Mouse (Mus musculus): Measurements from ENCODE around the gene H3f3a.
A peak's percentile ranks its signal among the peaks of the same experiment; 100 is the strongest.

H3f3a gene

DNA sequence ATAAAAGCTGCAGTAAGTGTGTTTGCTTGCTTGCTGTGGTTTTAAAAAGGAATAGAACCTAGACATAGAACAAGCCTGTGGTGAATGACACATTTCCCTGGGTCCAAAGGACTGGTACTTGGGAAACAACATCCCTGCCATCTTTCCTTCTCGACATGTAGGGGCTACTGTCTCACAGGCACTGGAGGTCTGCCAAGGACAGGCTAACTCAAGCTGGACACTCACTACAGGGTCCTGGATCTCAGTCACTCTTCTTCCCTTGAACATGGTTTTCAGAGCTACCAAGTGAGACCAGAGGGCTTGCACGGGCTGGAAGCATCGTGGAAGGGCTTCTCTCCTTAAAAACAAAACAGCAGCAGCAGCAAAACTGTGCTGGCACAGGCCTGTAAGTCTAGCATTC lies 10.0 kb upstream of the H3f3a start:
- DNase-seq (ENCODE audit: extremely low read depth, insufficient read length, low spot score), result no peak

DNA sequence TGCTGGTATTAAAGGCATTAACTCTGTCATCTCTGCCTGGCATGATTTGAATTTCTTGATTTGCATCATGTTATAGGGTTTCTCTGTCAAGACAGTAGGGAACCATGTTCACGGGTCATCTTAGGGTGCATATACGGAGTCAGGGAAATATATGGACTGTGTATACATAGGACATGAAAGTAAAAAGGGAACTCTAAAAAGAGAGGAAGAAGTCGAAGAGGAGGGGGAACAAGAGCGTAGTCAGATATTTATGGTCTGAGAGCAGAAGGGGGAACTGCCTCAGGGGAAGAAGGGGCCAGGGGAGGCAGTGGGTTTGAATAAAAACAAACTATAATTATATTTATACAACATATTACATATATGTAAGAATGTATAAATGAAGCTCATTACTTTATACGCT lies 8.5 kb upstream of the H3f3a start:
- no peak for DNase-seq (ENCODE audit: extremely low read depth, insufficient read length, low spot score)

DNA sequence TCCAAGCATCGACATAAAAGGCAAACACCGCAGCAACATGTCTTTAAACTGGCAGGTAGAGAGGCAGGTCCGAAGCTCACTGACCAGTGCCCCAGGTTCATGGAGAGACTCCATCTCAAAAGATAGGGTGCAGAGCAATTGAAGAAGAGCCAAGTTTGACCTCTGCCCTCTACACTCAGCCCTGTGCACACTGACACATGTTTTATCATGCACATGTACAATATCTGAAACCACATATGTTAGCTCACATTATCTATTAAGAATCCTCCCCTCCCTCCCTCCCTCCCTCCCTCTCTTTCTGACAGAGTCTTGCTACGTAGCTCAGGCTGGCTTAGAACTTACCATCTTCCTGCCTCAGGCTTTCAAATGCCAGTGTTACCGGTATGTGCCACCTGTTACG lies 7.4 kb upstream of the H3f3a start:
- no peak for DNase-seq (ENCODE audit: extremely low read depth, insufficient read length, low spot score)

DNA sequence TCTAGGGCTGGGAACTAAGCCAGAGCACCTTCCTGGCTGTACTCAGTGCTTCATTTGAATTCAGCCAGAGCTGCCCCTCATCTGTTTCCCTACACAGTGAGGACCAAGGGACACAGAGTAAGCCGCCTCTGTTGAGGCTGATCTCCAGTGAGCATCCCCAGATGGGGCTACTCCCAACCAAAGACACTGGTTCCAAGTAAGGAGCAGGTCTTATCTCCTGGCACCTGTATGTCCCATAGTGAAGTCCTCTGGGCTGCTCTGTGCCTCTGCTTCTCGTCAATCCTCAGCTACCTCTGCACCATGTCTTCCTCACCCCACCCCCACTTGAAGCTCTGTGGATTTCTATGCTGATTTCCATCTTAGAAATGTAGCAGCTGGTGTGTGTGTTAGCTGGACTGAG lies 4.3 kb upstream of the H3f3a start:
- no peak for DNase-seq (ENCODE audit: extremely low read depth, insufficient read length, low spot score)

DNA sequence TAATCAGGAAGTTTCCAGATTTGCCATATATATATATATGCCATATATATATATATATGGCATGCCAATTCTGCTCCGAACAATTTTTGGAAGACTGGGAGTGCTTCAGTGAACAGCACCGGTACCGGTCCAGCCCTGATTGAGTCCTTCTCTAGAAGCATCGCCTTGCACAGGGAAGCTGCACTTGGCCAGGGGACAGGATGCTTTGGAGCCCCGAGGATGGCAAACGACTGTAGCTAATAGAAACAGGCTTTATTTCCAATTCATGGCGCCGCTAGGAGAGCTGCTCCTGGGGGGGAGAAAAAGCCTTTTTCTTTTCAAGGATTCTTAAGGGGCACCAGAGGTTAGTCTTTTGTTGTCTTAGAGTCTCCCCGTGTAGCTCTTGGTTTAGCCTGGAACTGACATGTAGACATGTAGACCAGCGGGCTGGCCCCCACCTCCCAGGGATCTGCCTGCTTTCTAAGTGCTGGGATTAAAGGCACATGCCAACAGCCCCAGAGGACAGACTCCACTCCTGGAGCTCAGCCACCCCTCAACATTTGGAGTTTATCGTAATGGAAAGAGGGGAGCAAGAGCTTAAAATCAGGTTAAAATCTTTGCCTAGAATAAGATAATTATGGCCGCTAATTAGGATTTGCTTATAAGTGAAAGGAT lies 1.8 kb upstream of the H3f3a start:
- DNase-seq (ENCODE audit: extremely low read depth, insufficient read length, low spot score), result no peak

DNA sequence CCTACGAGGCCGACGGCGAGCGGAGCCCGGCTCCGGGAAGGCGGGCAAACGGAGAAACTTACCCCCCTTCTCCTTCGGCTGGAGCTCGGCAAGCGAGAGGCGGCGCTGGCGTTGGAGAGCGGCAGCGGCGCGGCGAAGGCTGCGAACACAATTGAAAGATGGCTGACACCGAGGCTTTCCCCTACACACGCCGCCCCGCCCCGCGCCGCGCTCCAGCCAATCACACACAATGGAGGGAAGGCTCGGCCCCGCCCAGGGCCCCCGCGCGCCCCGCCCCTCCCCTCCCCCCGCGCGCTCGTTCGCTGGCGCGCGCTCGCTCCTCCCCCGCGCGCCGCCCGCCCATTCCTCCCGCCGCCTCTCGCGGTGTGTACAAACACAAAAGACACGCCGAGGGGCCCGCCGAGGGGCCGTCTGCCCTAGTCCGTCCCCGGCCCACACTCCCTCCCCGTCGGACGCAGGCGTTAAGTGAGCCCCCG lies 296 bp downstream of the H3f3a start:
- DNase-seq (ENCODE audit: extremely low read depth, insufficient read length, low spot score), result peak; percentile 88

DNA sequence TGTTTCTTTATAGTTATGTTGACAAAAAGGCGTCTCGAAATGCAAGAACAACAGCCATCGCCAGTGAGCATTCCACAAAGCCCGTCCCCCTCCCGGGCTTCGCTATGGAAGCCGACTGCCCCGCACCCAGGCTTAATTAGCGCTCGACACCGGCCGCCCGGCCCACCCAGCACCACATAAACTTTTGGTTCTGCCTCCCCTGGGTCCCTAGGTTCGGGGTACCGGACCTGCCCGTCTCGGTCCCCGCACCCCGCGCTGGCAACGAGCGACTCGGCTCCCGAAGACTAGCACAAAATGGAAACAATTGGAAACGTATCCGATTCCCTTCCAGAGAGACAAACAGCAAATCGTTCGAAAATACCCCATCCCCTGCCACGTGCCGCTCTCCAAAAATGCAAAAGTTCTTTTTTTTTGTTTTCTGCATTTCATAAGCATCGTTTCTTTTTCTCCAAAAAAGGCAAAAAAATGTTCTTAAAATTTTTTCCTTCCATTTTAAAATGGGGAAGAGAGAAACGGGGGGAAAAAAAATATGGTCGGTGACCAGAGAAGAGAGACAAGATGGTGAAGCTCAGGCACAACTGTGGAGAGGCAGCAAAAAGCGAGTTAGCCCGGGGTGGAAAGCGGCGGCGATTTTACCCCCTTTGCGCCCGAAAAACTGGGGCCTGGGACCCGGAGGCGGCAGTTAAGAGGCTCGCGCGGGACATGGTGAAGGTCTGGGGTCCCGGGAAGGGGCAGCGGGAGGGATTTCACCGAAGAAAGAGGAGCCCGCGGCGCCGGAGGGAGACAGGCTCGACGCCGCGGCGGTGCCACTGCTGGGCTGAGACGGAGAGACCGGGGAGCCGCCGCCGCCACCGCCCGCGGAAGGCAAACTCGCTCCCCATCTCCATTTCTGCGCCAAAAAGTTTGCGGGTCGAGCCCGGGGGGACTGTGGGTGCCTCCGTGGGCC lies 1.0 kb downstream of the H3f3a start:
- DNase-seq (ENCODE audit: extremely low read depth, insufficient read length, low spot score), result peak; percentile 70

DNA sequence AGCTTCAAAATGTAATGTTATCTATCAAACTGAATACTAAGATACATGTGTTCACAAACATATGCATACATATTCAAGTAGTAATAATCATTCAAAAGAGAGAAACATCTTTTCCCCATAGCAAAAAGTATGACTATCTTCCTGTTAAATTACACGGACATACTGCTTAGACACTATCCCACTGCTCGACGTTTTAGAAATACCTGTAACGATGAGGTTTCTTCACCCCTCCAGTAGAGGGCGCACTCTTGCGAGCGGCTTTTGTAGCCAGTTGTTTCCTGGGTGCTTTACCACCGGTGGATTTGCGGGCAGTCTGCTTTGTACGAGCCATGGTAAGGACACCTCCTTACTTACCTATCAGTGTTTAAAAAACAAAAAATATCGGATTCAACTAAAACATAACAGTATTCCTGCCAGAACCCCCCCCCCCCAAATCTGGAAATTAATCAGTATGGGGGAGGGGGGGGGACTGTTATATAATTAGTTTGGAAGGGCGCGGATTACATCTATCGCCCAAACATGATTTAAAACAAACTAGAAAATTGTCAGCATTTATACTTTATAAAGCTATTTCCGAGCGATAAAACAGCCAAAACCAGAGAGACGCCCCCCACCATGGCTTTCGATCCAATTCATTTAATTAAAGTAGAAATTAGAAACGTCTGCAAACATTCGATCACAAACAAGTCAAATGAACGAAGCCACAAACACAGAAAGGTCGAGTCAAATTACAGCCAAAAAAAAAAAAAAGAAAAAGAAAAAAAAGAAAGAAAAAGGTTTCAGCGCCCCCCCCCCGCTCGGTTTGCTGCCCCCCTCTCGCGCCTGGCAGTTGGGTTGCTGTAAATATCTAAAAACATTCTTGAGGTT lies 1.9 kb downstream of the H3f3a start:
- no peak for DNase-seq (ENCODE audit: extremely low read depth, insufficient read length, low spot score)

DNA sequence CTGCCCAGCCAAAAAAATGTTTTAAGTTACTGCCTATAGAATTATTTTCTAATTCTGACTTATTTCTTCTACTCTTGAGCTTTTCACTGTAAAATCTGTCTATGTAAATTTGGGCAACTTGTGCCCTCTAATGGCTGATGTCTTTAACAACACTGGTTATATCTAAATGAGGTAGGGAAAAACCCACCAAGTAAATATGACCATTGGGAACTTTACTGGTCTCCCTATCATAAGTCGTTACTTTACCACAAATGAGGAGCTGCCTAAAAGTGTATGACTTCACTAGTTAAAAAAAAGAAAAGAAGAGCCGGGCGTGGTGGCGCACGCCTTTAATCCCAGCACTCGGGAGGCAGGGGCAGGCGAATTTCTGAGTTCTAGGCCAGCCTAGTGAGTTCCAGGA lies 2.8 kb downstream of the H3f3a start:
- peak; percentile 31 for DNase-seq (ENCODE audit: extremely low read depth, insufficient read length, low spot score)

DNA sequence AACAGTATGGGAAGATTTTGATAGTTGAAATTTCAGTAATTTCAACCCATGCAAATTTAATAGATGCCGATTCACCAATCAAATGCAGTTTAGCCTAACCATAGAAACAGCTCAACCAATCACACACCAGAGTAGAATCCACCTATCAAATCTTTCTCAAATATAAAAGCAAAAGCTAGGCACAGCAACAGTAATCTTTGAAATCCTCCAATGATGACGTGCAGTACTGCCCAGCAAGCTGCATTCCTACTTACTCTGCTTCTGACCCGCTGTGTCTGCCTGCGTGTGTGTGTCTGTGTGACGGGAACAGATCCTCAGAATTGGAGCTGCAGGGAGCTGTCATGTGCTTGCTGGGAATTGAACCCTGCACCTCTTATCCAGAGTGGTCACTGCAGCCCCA lies 4.9 kb downstream of the H3f3a start:
- no peak for DNase-seq (ENCODE audit: extremely low read depth, insufficient read length, low spot score)

DNA sequence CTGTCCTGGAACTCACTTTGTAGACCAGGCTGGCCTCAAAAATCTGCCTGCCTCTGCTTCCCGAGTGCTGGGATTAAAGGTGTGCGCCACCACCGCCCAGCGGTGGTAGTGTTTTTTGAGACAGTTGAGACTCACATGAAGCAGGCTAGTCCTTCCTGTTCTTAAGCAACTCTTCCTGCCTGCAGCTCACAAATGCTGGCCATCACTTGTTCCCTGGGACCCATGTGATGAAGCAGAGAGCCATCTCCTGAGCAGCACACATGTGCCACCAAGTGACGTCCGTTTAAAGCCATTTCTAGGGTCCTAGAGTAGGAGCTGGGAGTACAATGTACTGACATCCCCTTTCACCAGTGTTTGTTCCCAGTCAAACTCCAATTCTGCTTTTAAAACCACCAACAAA lies 9.9 kb downstream of the H3f3a start:
- DNase-seq (ENCODE audit: extremely low read depth, insufficient read length, low spot score), result no peak

DNA sequence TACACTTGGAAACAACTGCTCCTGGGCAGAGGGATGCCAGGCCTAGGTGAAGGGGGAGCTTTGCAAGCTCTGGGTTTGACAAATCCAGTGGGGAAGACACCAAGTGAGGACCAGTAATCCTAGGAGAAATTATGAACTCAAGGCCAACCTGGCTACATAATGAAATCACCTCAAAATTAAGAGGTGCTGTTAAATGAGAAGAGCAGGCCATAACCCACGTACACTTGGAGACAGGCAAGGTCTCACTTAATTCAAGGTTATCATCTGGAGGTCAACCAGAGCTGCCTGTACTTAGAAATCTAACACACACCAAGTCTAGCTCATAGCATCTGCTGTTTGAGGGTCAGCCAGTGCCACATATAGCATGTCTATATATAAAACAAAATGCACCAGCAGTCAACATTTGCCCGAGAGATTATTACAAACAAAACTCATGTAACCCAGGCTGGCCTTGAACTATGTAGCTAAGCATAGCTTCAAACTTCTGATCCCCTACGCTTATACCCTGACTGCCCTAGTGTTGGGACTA lies 12.2 kb downstream of the H3f3a start:
- no peak for DNase-seq (ENCODE audit: extremely low read depth, insufficient read length, low spot score)

DNA sequence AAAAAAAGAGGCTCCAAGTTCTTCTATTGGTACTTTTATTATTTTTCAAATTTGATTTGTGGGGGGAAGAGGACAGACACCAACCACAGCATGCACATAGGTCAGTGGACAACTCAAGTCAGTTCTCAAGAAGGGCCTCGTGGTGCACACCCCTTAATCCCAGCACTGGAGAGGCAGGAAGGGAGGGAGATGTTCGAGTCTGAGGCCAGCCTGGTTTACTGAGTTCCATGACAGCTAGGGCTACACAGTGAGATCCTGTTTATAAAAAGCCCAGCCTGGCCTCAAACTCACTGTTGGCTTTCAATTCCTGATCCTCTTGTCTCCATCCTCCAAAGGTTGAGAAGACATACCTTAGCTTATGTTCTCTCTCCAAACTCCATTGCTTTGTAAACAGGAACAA lies 12.9 kb downstream of the H3f3a start:
- DNase-seq (ENCODE audit: extremely low read depth, insufficient read length, low spot score), result no peak

DNA sequence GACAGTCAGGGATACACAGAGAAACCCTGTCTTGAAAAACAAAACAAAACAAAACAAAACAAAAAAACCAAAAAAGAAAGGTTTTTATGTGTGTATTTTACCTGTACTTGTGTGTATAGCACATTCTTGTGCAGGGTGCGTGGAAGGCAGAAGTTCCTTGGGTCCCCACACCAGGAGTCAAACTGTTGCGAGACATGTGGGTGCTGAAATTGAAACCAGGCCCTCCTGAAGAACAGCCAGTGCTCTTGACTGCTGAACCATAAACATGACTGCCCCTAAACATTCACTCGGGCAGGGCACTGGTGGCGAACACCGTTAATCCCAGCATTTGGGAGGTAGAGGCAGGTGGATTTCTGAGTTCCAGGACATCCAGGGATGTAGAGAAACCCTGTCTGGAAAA lies 13.7 kb downstream of the H3f3a start:
- no peak for DNase-seq (ENCODE audit: extremely low read depth, insufficient read length, low spot score)

DNA sequence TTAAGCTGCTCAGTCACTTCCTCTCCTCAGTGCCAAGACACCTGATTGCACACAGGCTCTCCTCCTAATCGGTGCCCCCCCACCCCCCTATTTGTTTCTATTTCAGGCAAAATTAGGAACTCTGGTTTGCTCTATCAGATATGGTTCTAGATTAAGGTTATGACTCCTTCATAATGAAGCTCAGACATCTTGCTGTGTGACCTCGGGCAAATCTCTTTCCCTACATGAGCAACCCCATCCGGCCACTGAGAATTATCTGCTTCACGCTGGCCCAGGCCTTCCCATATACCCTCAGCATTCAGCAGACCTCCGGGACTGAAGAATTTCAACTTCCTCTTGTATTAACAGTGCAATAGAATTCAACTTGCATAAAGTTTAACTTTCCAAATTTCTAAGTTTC lies 14.5 kb downstream of the H3f3a start:
- DNase-seq (ENCODE audit: extremely low read depth, insufficient read length, low spot score), result no peak

DNA sequence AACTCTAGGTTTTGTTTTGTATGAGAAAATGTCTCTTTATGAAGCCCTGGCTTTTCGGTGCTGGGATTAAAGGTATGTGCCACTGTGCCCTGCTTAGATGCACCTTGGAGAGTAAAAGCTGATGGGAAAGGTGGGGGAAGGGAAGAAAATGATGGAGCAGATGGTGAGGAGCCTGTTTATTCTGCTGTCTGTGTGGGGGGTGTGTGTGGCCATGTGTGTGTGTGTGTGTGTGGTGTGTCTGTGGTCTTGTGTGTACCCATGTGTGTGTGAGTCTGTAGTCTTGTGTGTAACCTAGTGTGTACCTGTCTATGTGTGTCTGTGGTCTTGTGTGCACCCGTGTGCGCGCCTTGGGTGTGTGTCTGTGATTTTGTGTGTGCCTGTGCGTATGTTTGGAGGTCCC lies 15.1 kb downstream of the H3f3a start:
- no peak for DNase-seq (ENCODE audit: extremely low read depth, insufficient read length, low spot score)

DNA sequence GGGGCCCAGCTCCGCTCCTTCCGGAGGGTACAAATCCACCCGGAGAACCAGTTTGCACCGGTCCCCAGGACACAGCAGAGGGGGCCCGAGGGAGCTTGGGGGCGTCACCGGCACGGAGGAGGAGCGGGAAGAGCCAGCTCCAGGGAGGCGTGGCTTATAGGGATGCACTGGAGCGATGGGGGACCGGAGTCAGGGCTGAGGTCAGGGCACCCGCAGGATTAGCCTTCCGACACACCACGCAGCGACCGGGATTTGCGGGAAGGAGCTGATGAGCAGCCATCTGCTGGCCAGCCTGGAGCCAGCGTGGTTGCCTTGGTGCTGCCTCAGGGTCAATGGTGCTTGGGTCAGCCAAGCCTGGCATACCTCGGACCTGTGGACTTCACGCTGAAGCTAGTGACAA lies 19.6 kb downstream of the H3f3a start:
- DNase-seq (ENCODE audit: extremely low read depth, insufficient read length, low spot score), result no peak

DNA sequence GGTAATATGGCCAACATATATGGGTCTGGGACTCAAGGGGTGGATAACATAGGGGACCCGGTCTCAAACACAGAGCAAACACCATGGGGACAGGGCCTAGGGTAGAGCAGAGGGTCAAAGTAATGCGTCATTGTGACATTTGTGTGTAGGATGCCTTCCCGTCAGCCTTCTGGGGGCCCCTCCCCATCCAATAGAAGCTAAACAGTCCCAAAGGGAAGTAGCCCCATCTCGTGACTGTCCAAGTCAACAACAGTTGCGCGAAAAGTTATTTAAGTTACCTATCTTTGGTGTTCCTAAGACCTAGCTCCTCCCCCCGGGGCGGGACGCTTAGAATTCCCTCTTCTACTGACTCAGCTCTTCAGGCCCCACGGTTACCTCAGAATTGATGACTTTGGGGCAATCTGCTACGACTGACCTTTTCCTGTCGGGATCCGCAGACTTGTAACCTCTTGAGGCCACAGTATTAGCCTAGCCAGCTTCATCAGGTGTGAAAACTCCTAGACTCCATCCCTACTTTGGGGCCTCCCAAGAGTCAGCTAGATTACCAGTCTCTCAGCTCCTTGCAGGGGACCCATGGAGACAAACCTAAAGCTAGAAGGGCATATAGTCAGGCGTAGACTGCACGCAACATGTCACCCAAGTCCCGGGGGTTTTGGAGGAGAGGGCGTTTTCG lies 20.2 kb downstream of the H3f3a start:
- DNase-seq (ENCODE audit: extremely low read depth, insufficient read length, low spot score), result no peak

DNA sequence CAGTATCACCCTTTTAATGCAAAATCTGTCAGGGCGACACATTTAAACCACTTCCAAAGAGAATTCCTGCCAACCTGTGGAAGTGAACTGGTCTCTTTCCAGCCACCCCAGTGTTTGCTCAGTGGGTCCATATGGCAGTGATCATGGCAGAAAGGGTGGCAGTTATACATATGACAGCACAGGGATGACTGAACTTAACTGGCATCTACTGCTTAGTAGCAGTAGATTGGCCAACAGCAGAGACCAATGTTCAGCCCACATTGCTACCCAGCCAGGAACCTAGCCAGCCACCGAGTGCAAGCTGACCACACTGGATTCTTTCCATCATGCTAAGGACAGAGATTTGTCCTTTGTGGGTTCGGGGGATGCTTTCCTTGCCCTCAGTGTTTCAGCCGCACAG lies 20.9 kb downstream of the H3f3a start:
- peak; percentile 50 for DNase-seq (ENCODE audit: extremely low read depth, insufficient read length, low spot score)

DNA sequence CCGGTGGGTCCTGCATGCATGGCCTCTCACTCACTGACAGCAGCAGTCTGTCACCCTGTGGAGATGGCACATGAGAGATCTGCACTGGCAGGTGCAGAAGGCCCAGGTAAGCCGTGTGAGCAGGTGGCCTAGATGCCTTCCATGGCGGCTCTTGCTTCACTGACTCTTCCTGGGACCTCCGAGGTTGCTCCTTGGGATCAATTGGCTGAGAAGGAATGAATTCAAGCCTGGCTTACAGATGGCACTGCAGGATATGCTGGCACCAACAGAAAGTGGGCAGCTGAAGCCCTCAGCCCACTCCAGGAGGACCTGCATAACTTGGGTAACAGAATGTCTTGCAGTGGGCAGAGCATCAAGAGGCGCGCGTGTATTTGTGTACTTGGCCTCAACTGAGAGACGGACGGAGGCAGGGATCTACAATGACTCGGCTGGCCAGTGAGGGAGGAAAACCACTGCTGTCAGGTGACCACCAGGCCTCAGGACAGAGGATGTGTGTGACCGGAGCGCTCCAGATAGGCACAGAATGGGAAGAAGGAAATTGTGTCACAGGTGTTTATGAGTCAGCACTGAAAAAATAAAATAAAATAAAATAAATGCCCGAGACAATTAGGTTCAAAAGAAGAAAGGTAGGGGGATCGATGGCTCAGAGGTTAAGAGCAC lies 21.8 kb downstream of the H3f3a start:
- no peak for DNase-seq (ENCODE audit: extremely low read depth, insufficient read length, low spot score)

Data from 3134 (cell line).